Mouse (Mus musculus) thymus, adult 18-20 months (tissue): ENCODE measurements around the gene Fyb.
"Not testable (repeated sequence)": the region's sequence is repeated elsewhere in the genome, so short reads cannot be mapped to it uniquely, and the experiment has no call there.

Experiments used
- DNase-seq, 2 experiments: peaks; one replicate each; pipeline ENCODE4 v3.0.0; 2022; ENCODE audit warnings: mixed read lengths in 2 of 2

The Fyb gene

DNA sequence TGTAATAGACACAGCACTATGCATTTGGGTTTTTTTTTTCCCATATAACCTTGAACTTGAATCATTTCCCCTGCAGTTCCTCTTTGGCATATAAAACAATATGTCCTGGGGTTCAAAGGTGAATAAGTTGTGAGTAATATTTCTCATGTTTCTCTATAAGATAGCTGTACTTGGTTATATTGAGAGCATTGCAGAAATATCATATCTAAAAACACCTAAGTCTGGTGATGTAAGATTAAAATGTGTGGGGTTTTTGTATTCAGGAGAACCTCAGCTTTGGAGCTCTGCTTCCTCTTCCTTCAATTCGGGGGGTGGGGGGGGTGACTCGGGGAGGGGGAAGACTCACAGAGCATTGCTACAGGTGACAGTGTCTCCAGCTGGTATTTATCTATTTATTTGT, 40.0 kb downstream of the Fyb start:
- no peak for DNase-seq

DNA sequence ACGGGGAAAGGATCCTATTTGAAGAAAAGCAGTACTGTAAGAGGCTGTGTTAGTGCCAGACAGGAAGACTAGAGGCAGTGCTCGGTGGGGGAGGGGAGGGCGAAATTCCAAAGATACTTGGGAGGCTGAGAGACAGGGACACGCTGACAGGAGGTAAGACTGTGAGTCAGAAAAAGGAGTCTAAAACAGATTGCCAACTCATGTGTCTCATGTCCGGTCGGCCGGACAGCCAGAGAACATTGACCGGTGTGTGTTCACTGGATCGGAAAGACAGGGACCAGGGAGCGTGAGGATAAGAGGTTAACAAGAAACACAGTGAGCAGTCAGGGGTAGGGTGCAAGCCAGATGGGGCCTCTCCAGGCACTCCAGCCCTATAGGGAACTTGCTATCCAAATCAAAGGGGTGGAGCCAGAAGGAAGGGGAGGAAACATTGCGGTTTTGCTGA, 42.3 kb downstream of the Fyb start:
- no peak for DNase-seq

DNA sequence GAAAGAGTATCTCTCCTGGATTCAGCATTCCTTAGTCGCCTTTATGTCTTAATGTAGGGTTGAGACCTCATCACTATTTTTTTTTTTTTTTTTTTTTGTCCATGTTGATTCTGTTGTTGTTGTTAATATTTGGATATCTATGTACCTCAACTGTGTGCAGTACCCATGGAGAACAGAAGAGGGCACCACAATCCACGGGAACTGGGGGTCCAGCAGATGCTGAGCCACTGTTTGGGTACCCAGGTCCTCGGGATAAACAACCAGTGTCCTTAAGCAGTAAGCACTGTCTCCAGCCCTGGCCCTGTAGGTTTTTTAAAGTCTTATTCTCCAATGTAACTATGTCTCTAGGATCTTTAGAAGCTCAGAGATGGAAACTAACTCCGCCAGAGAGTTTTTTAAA, 43.2 kb downstream of the Fyb start:
- no peak for DNase-seq

DNA sequence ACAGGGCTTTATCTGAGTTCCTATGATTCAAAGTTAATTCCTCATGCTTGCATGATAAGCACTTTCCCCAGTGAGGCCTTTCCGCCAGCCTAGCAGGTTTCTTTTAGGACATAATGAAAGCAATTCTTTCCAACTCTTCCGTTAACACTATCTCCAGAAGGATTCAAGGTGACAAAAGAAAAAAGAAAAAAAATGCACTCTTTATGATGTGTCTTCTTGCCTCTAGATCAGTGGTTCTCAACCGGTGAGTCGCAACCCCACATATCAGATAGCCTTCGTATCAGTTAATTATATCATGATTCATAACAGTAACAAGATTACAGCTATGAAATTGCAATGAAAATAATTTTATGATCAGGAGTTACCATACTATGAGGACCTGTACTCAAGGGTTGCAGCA, 45.3 kb downstream of the Fyb start:
- no peak for DNase-seq

DNA sequence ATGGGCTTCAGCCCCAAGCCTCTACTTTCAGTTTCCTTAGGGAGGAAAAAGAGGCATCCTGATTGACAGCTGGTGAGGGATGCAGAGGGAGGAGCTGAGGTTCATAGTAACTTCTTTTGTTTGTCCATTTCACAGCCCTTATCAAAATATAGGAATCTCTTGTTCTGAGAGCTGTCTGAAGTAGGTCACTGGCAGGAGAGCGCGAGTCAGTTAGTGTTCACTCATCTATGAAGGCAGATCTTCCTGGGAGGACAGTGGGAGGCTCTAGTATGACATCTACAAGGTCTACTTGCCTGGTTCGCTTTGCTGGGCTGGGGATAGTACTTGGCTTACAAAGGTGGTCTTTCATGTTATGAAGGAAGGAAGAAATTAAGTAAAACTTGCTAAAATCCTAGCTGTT, 46.0 kb downstream of the Fyb start:
- DNase-seq, result no peak

DNA sequence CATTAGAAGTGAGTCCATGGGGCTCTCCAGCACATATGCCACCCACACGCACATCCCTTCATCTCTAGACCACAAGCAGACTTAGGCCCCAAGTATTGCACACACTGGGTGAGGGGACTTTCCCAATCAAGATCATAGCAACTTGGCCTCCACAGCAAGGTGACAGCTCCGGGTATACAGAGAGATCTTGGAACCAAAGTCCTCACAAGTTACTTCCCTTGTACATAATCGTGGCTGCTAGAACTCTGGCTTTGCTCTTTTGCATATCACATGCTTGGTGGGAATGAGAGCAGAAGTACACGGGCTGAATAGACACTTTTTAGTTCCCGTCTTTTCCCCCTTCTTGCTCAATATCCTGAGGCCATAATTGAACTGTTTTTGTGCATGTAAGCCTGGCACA, 46.4 kb downstream of the Fyb start:
- no peak for DNase-seq

DNA sequence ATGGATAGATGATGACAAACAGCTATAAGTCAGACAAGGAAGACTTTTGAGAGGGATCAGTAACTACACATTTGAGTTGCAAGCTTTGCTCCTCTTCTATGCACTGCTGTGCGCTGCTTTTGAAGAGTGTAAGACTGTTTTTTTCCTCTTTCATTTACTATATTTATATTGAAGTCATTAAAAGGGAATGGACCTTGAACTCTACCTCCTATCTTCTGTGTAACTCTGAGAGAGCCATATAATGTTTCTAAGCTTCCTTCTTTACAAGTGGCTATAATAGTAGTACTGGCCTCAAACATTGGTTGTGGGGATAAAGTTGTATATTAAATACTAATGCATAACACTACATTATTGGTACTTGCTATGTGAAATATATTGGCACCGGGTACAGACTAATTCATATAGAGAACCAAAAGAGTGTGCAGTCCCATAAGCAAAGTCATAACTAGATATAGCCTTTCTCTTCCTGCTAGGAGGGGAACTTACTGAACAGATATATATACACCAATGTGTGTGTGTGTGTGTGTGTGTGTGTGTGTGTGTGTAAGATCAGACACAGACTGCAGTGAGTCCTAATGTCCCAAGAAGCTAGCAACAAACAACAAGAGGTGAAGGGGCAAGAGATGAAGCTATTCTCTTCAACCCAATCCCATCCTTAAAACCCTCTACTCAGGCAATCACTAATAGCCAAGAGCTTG, 47.7 kb downstream of the Fyb start:
- DNase-seq, result no peak

DNA sequence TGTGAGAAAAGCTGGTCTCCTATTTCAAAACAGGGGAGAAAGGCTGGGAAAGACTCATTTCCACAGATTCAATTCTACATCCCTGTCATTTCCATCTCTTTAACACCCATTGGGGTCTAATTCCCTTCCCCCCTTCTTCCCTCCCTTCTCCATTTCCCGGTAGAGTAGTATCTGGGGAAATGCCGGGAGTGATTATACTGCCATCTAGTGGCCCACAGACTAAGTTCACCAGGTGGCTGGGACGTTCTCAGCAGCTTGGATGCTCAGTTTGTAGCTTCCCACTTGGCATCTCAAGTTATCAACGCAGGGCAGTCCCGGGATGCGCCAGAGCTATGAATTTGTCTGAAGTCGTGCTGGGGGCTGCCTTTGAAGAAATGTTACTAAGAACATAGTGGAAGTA, 48.2 kb downstream of the Fyb start:
- DNase-seq, result no peak

DNA sequence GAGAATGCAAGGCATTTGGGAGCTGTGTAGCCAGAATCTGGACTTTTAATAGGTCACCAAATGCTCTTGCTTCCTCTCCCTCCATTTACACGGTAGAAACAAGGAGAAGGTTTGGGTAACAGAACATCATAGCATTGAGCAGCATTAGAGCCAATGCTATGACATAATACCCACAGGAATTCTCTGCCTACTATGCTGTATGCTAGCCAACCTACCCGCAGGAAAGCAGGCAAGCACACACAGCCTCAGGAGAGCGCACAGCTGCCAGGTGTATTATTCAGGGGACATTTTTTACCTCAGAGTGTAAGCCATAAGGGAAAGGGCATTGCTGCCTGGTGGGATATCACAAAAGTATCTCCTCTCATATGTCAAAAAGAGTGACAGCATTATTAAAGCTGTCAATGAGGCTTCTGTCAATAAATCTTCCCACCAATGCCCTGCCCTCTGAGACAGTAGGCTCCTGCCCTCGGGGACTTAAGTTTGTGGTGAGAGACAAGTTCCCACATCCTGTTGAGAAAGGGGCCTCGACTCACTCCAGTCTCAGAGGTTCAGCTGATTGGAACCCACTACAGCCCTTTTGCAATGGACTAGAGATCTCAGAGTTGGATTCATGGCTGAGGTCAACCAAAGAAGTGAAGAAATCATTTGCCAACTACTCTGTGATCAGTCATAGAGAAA, 51.8 kb downstream of the Fyb start:
- DNase-seq, result peak in 1 of 2 experiments; percentile 66

DNA sequence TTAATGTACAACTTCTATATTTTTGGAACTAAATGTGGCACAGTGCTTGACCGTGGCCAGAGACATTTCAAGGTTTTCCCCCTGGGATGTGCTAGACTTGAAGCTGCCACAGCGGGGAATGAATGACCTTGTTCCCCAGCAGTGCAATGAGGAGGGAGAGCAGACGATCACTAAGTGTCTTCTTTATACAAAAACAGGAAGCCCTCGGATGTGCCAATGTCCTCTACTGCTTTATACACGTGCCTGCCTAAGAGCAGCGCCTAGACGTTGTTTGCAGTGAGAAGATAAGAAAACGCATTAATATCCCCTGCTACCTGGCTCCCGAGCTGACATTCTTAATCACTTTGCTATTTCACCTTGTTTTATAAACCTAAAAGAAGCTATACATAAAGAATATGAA, 55.3 kb downstream of the Fyb start:
- no peak for DNase-seq

DNA sequence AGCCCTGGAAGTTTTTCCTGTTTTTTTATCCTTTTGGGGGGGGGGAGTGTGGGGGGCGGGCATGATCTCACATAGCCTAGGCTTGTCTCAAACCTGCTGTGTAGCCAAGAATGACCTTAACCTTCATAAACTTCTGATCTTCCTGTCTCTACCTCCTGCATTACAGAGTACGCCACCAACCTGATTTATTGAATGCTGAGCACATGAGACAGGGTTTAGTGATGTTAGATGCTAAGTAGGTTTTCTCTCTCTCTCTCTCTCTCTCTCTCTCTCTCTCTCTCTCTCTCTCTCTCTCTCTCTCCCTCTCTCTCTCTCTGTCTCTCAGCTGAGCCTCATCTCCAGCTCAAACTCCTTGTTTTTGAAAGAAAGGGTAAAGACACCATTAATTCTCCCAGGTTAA, 56.0 kb downstream of the Fyb start:
- no peak for DNase-seq

DNA sequence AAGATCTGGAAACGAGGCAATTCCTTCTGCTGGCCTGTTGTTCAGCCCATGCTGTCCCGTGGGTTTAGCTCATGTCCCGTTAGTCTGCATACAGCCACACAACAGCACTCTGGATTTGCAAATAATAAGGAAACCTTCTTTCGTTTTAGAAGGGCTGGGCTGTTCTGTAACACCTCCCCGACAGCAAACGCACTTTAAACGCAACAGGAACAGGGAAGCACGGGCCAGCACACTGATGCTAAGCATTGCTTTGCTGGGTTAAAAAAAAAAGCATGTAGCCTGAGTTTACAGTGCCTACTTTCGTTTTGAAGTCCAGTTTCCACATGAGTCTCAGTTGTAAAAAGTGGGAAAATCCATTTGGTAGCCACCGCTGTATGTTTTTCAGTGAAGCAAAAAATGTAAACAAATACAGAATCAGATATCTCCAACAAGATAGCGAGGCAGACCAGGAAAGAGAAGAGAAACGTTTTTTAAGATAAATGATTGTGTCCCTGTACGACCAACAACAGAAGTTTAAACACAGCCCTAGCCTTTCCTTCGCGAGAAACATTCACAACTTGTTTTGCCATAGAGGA, 56.6 kb downstream of the Fyb start:
- no peak for DNase-seq

DNA sequence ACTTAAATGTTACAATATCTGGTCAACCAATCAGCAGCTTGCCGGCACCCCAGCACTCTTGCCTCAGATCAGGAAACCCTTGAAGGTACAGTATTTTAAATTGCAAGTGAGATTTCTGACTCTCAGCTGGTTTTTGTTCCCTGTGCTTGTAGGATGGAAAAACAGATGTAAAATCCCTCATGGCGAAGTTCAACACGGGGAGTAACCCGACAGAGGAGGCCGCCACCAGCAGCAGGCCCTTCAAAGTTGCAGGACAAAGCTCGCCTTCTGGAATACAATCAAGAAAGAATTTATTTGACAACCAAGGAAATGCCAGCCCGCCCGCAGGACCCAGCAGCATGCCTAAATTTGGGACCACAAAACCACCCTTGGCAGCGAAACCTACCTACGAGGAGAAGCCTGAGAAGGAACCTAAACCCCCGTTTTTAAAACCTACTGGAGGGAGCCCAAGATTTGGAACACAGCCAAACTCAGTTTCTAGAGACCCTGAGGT, 57.2 kb downstream of the Fyb start:
- peak in 1 of 2 experiments; percentile 68 for DNase-seq

DNA sequence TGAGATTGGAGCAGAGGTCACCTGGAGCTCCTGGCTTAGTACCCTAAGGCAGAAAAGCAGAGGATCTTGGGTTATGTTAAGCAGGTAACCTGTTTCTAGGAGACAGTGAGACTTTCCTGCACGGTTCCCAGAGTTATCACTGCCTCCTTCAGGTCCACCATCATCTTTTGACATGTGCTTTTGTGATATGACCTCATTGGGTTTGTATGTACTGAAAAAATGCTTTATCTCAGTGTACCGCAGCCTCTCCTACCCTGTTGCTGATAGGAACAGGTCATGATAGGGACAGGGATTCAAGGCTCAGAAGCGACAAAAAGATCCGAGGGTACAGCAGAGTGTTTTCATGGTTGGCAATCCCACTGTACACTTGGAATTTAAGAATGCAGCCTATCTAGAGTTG, 62.0 kb downstream of the Fyb start:
- DNase-seq, result no peak

DNA sequence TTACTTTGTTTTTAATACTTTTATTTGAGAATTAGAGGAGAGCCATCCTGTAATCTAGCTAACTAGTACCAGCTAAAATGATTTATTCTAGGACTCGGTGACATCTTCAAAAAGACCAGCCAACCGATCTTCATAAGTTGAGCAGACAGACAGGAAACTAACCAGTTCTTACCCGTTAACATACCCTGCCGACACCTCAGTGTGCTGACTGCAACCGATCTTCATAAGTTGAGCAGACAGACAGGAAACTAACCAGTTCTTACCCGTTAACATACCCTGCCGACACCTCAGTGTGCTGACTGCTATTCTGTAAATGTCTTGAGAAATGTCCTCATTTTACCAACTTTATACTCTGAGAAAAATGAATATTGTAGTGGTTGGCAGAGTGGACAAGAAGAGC, 63.7 kb downstream of the Fyb start:
- not testable (repeated sequence) for DNase-seq

DNA sequence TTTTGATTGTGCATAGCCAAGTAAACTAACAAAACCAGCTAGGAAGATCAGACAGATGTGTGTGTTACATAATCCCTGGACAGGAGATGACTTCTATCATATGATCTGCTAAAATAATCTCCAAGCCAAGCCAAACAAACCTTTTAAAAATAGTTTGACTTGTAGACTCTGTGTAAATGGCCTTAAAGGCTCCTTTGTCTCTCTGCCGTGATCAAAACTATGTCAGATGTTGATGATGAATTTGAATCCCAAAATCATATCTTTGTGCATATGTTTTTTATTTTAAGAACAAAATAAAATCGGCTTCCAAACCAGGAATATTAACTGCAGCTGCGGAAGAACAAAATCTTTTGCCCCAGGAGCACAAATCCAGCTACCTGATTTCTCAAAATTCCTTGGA, 64.9 kb downstream of the Fyb start:
- DNase-seq, result no peak

DNA sequence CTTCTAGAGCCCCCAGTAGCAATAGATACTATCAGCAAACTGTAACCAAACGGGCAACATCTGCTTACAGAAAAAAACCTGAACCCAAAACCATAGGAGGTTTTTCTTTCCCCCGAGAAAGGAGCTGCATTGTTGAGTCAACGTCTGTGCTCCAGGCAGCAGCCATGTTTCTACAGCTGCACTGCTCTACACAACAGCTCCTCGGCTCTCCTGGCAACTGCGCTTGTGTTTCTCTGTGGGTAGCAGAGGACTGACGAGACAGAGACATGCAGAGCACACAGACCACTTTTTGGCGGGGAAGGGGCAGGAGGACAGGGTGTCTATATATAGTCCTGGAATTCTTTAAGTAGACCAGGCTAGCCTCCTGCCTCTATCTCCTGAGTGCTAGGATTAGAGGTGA, 65.5 kb downstream of the Fyb start:
- DNase-seq, result peak; percentile 53 to 68

DNA sequence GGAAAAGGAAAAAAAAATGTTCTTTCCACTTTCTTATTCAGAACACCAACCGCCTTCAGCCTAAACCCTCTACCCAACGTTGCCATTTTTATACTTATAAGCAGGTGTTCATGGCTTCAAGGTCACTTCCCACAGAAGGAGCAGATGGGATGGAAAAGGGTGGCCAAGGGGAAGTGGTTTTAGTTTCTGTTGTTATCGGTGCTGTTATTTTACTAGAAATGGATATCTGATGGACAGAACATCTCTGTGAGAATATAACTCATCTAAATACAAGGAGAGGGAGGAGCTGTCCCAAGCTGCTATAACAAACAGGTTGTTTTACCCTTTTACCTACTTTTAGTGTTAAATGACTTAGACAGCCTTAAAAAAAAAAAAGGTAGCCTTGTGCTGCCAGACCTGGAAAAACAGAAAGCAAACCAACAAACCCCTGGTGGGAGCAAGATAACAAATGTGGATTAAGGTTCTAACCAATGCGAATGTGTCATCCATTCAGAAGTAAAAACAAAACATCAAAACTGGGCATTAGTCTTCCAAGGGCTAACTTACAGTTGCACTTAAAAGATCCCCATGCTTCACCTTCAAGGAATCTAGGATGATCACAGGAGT, 68.3 kb downstream of the Fyb start:
- DNase-seq, result no peak

DNA sequence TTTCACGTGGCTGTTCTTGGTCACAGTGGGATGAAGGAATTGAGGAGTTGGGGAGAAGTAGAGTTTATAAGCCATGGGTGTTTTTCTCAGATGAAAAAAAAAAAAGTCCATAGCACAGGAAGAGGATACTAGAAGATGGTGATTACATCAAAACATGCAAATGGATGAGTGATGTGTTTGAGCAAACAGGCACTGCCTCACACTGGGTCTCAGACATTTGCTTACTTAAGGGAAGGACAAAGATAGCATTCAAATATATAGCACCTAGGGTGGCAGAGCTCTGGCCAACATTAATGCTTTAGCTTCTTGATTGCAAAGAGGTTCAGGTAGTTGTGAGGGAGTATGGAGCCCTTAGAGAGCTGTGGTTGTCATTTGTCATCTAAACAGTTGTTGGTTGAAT, 68.9 kb downstream of the Fyb start:
- no peak for DNase-seq

DNA sequence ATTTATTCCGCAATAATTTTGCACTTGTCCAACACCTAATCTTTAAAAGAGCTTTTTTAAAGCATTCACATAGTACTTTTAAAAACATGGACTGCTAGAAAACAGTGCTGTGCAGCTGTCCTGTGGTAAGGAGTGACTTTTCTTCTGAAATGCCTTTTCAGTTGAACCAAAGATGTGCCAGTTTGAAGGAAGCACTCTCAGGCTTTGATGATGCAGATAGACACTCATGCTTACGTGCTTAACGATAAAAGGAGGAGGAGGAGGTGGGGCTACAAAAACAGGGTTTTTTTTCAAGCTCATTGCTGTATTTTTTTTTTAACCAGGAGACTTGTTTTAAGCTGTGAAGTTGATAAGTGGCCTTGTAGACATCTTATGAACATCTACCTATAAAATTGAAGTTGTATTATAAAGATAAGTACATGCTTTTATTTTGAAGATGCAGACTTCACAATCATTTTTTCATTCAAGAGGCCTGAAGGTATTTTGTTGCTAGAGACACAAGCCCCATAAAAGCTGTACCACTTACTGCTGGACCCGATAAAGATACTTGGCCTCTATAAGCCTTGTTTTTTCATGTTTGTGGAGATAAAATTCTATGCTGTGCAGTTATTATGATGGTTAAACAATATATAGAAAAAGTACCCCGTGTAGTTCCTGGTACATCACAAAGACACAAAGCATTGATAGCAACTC, 70.1 kb downstream of the Fyb start:
- peak in 1 of 2 experiments; percentile 63 for DNase-seq

DNA sequence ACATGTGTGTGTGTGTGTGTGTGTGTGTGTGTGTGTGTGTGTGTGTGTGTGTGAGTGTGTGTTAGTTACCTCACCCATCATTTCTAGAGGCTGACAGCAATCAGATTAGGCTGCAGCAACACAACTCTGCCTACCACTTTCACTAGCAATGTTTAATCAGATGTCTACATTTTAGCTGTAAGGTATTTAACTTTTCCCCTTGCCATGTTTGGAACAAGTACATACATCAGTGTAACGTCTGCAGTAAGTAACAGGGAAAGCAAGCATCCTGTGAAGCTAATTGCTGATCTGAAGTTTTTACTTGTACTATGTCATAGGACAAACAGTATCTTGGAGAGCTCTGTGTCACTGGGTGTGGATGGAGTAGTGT, 70.6 kb downstream of the Fyb start:
- DNase-seq, result no peak

DNA sequence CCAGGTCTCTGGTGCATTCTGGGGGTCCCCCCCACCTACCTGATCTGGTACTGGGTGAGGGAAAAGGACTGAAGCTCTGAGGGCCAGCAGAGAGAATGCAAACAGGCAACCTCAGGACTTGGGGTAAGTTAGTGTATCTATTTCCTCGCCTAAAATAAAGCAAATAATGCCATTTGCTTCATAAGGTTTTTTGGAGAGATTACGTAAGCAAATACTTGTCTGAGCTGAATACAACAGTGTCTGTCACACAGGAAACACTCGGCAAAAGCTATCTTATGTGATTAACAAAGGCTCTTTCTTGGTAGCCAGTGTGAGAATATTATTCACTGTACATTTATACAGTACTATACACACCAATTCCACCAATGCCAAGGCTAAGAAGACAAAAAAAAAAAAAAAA, 76.0 kb downstream of the Fyb start:
- DNase-seq, result no peak

DNA sequence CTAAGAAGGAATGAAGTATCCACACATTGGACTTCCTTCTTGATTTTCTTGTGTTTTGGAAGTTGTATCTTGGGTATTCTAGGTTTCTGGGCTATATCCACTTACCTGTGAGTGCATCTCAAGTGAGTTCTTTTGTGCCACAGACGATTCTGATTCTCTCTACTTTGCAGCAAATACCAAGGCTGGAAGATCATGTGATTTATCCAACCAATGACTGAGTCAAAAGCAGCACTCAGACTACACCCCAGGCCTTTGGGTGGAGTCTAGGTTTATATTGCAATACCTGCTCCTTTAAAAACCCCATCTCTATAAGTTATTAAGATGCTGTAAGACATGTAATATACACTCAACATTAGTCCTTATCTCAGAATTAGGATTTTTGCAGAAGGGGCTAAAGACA, 77.7 kb downstream of the Fyb start:
- DNase-seq, result no peak
